Mouse (Mus musculus) ES-Bruce4 (cell line): ENCODE measurements around the gene Cfc1. TPM values are rescaled to one million over a fixed set of nuclear protein-coding genes. Genes with fewer than 3 reads are reported as not detected.
"Not testable (repeated sequence)": the region's sequence is repeated elsewhere in the genome, so short reads cannot be mapped to it uniquely, and the experiment has no call there.

ENCODE experiments used
- H3K27ac ChIP-seq: 2 replicates; pipeline ENCODE4 v1.5.1; 2012; ENCODE audit warnings: low read length, inconsistent platforms; ENCODE audit not compliant: insufficient read depth
- H3K27me3 ChIP-seq: 2 replicates; pipeline ENCODE4 v1.6.1; 2012; ENCODE audit warnings: mild to moderate bottlenecking, low read length, inconsistent platforms; ENCODE audit not compliant: control insufficient read depth, poor library complexity, insufficient read depth, severe bottlenecking
- H3K36me3 ChIP-seq: 2 replicates; pipeline ENCODE4 v1.6.1; 2012; ENCODE audit warnings: inconsistent platforms, mild to moderate bottlenecking, low read length, moderate library complexity; ENCODE audit not compliant: control insufficient read depth, poor library complexity, insufficient read depth, severe bottlenecking
- H3K4me1 ChIP-seq: one replicate; pipeline ENCODE4 v1.8.1; 2011; ENCODE audit warnings: low read length; ENCODE audit not compliant: control insufficient read depth, insufficient read depth
- H3K4me3 ChIP-seq: 2 replicates; pipeline ENCODE4 v1.5.1; 2011; ENCODE audit warnings: low read depth, mild to moderate bottlenecking, low read length
- H3K9ac ChIP-seq: 2 replicates; pipeline ENCODE4 v1.6.1; 2012; ENCODE audit warnings: low read depth, mild to moderate bottlenecking, inconsistent platforms; ENCODE audit not compliant: poor library complexity, severe bottlenecking
- H3K9me3 ChIP-seq: replicated peaks from 2 replicates; pipeline ENCODE4 v1.6.1; 2012; ENCODE audit warnings: mild to moderate bottlenecking, low read length, inconsistent platforms; ENCODE audit not compliant: control insufficient read depth, poor library complexity, insufficient read depth, severe bottlenecking
- CTCF ChIP-seq: IDR thresholded peaks from one replicate; pipeline ENCODE4 v1.8.1; 2011; ENCODE audit warnings: low read depth, low read length
- EP300 ChIP-seq: IDR thresholded peaks from 2 replicates; pipeline ENCODE4 v1.6.1; 2011; ENCODE audit warnings: low read depth, low read length; ENCODE audit not compliant: insufficient read depth
- POLR2A ChIP-seq: IDR thresholded peaks from one replicate; pipeline ENCODE4 v1.8.1; 2011; ENCODE audit warnings: low read length; ENCODE audit not compliant: insufficient read depth
- polyA plus RNA-seq: library from polyadenylated mRNA; stranded (reverse); fragments of >200 nt; gene quantifications from 2 replicates; pipeline ENCODE4 v1.2.4, GENCODE M21; 2011; ENCODE audit warnings: low read depth; ENCODE audit not compliant: missing spikeins, insufficient read depth, insufficient read length

Gene Cfc1
- polyA plus RNA-seq = 1.8 and 2.2 TPM in 2 replicates

GRCm38 (mm10) chr1:34535043-34535698, at the start of gene Cfc1:
TSS of gene Cfc1 (plus strand) at chr1:34535648.
- not testable (repeated sequence) for H3K9me3 ChIP-seq, H3K27me3 ChIP-seq, H3K36me3 ChIP-seq, H3K4me3 ChIP-seq, H3K27ac ChIP-seq, H3K9ac ChIP-seq, H3K4me1 ChIP-seq

- H3K9ac ChIP-seq = no peak overlapping the region
- no peaks in the 10 kb centered on the region for H3K4me1 ChIP-seq
- no peaks in the 10 kb centered on the region for H3K36me3 ChIP-seq
- no peak overlapping the region for H3K4me3 ChIP-seq
- H3K9me3 ChIP-seq = 0 out of 2 replicates have a peak, but pooled peaks cover 4% of the 10 kb centered on the region
- TF ChIP-seq POLR2A = no peak
- no peak for TF ChIP-seq EP300
- TF ChIP-seq CTCF = no peak
- peaks cover under 1% of the 10 kb centered on the region; the same call in 1 of the 2 replicates for H3K27me3 ChIP-seq
- no peak overlapping the region for H3K27ac ChIP-seq
Measured at GRCm38 (mm10) chr1:34487383-34487782, 48.1 kb upstream of the Cfc1 start.

- H3K4me1 ChIP-seq = no peaks in the 10 kb centered on the region
- peaks cover 2% of the 10 kb centered on the region; the same call in 1 of the 2 replicates for H3K27me3 ChIP-seq
- H3K9ac ChIP-seq = no peak overlapping the region
- no peaks in the 10 kb centered on the region for H3K36me3 ChIP-seq
- 0 out of 2 replicates have a peak, but pooled peaks cover 4% of the 10 kb centered on the region for H3K9me3 ChIP-seq
- H3K27ac ChIP-seq = no peak overlapping the region
- no peak overlapping the region for H3K4me3 ChIP-seq
- TF ChIP-seq CTCF (no peak), EP300 (no peak), POLR2A (no peak)
Measured at GRCm38 (mm10) chr1:34489852-34490541, 45.5 kb upstream of the Cfc1 start.

- Histone ChIP-seq H3K9me3 (0 out of 2 replicates have a peak, but pooled peaks cover 4% of the 10 kb centered on the region), H3K4me3 (no peak overlapping the region), H3K9ac (no peak overlapping the region), H3K36me3 (no peaks in the 10 kb centered on the region), H3K27me3 (peaks cover 2% of the 10 kb centered on the region; the same call in 1 of the 2 replicates), H3K4me1 (no peaks in the 10 kb centered on the region), H3K27ac (no peak overlapping the region)
- TF ChIP-seq CTCF = no peak
- no peak for TF ChIP-seq POLR2A
- TF ChIP-seq EP300 = no peak
Measured at GRCm38 (mm10) chr1:34491480-34491879, 44.0 kb upstream of the Cfc1 start.

GRCm38 (mm10) chr1:34502991-34503390, 32.5 kb upstream of the Cfc1 start:
- Histone ChIP-seq H3K36me3 (no peaks in the 10 kb centered on the region), H3K27ac (no peak overlapping the region), H3K27me3 (no peaks in the 10 kb centered on the region), H3K9ac (no peak overlapping the region), H3K4me3 (no peak overlapping the region), H3K4me1 (no peaks in the 10 kb centered on the region), H3K9me3 (no peaks in the 10 kb centered on the region)
- TF ChIP-seq EP300 (no peak), POLR2A (no peak), CTCF (no peak)

GRCm38 (mm10) chr1:34505307-34505706, 30.1 kb upstream of the Cfc1 start:
- no peak overlapping the region for H3K27ac ChIP-seq
- no peaks in the 10 kb centered on the region for H3K9me3 ChIP-seq
- no peak overlapping the region for H3K9ac ChIP-seq
- no peaks in the 10 kb centered on the region for H3K36me3 ChIP-seq
- no peak overlapping the region for H3K4me3 ChIP-seq
- H3K4me1 ChIP-seq = no peaks in the 10 kb centered on the region
- TF ChIP-seq CTCF (no peak), EP300 (no peak), POLR2A (no peak)
- H3K27me3 ChIP-seq = no peaks in the 10 kb centered on the region
